Mouse (Mus musculus) erythroblast, embryonic 14.5 days (primary cell): ENCODE data around the gene 2010003K11Rik.

Experiments used
- GATA1 ChIP-seq: IDR thresholded peaks from 2 replicates; pipeline ENCODE4 v1.6.1; 2012; ENCODE audit warnings: low read length, inconsistent platforms, mixed read lengths
- TAL1 ChIP-seq: IDR thresholded peaks from 3 replicates; pipeline ENCODE4 v1.6.1; 2012; ENCODE audit warnings: low read length, inconsistent platforms, mixed read lengths

- TF ChIP-seq TAL1, result no peak
- no peak for TF ChIP-seq GATA1
These were observed 49.2 kb downstream of the 2010003K11Rik start for GRCm38 (mm10) chr19:4449230-4449629.
